Mouse (Mus musculus) midbrain, embryonic 13.5 days (tissue): ENCODE results near the gene Unk. TPM values are rescaled to one million over a fixed set of nuclear protein-coding genes. Genes with fewer than 3 reads are reported as not detected.

Experiments
- ATAC-seq: fragments of 200-750 bp; cut with Nextera tagmentation; 2 replicates; pipeline ENCODE4 v1.8.0; 2017; ENCODE audit warnings: mild to moderate bottlenecking, moderate TSS enrichment, moderate library complexity
- H3K27ac ChIP-seq: fragments of 300-500 bp; sonication (generic); 2 replicates; pipeline ENCODE4 v1.5.1; 2015; ENCODE audit warnings: inconsistent platforms, mild to moderate bottlenecking, moderate library complexity
- H3K27me3 ChIP-seq: fragments of 300-500 bp; sonication (generic); 2 replicates; pipeline ENCODE4 v1.6.1; 2015; ENCODE audit warnings: mild to moderate bottlenecking, inconsistent platforms
- H3K36me3 ChIP-seq: fragments of 300-500 bp; sonication (generic); 2 replicates; pipeline ENCODE4 v1.6.1; 2015; ENCODE audit warnings: mild to moderate bottlenecking, inconsistent platforms
- H3K4me1 ChIP-seq: fragments of 300-500 bp; sonication (generic); replicated peaks from 2 replicates; pipeline ENCODE4 v1.6.1; 2015; ENCODE audit warnings: inconsistent platforms
- H3K4me2 ChIP-seq: fragments of 300-500 bp; sonication (generic); replicated peaks from 2 replicates; pipeline ENCODE4 v1.6.1; 2015; ENCODE audit warnings: moderate library complexity, mild to moderate bottlenecking, inconsistent platforms
- H3K4me3 ChIP-seq: fragments of 300-500 bp; sonication (generic); replicated peaks from 2 replicates; pipeline ENCODE4 v1.5.1; 2015; ENCODE audit warnings: mild to moderate bottlenecking, inconsistent platforms
- H3K9ac ChIP-seq: fragments of 300-500 bp; sonication (generic); replicated peaks from 2 replicates; pipeline ENCODE4 v1.6.1; 2015; ENCODE audit warnings: mild to moderate bottlenecking, inconsistent platforms
- H3K9me3 ChIP-seq: fragments of 300-500 bp; sonication (generic); 2 replicates; pipeline ENCODE4 v1.6.1; 2016; ENCODE audit warnings: mild to moderate bottlenecking, inconsistent platforms
- WGBS: fragments of 180-500 bp; shearing (Covaris S2); methylation state at CpG from one replicate; pipeline ENCODE4 v1.1.7; 2015; 5-methylcytosine and 5-hydroxymethylcytosine counted together
- polyA plus RNA-seq: library from polyadenylated mRNA; unstranded; fragments of >200 nt; fragmentation: Nextera tagmentation; extraction: Ambion mirVana; gene quantifications from 2 replicates; pipeline ENCODE4 v1.2.1, GENCODE M21; 2015

Unk gene
- 41.1 and 43.7 TPM in 2 replicates for polyA plus RNA-seq

DNA sequence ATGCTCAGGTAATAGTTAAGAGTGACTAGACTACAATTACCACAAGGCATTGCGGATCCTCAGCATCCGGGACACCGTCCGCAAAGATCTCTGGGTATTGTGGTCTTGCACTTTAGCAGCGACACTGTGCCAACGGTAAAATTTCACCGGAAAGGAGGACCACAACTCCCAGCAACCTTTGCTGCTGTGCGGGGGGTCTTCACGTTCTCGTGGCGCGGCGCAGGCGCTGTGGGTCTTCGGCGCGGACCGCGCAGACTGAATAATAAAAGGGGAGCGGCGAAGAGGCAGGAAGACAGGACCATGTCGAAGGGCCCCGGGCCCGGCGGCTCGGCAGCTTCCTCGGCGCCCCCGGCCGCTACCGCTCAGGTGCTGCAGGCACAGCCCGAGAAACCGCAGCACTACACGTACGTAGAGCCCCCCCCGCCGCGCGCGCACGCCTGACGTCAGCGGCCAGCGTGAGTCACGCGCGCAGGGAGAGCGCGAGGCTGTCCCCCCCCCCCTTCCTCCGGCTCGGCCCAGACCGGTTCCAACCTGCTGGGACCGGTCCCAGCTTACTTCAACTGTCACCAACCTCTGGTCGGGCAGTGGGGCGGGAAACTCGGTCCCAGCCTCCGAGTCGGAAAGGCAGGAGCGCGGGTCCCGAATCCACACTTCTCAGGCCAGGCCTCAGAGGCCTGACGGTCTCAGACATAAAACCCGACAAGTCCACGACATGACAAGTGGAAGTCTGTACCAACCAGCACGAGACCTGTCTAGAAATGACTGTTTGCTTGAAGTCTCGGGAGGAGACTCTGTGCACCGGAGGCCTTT, at the start of gene Unk:
TSS of gene Unk (plus strand) at position 235 of the 810 bp plus-strand sequence.
- ATAC-seq = peak; percentile 96
- H3K4me2 ChIP-seq = peak within 1 kb of the TSS; percentile 93
- WGBS = under 1% methylated on average over 63 of the region's 67 CpGs

GRCm38 (mm10) chr11:115982472-115982871, 47.6 kb upstream of the Unk start:
- Histone ChIP-seq H3K4me1 (no peaks in the 10 kb centered on the region), H3K4me3 (no peak overlapping the region), H3K27ac (no peak overlapping the region), H3K9ac (no peak overlapping the region), H3K27me3 (peaks cover 12% of the 10 kb centered on the region; the same call in 1 of the 2 replicates), H3K4me2 (no peak overlapping the region), H3K9me3 (no peaks in the 10 kb centered on the region), H3K36me3 (no peaks in the 10 kb centered on the region)
- ATAC-seq = no peak
- WGBS = 94% methylated on average over 15 of the region's 15 CpGs

More for the DNA sequence above, at the start of gene Unk:
- peak within 1 kb of the TSS; percentile 97 for H3K27ac ChIP-seq
- H3K9ac ChIP-seq = peak within 1 kb of the TSS; percentile 88
- peaks cover 32% of the 10 kb centered on the region for H3K4me1 ChIP-seq
- 0 out of 2 replicates have a peak, but pooled peaks cover 7% of the 10 kb centered on the region for H3K36me3 ChIP-seq
- no peaks in the 10 kb centered on the region for H3K9me3 ChIP-seq
- H3K4me3 ChIP-seq = peak within 1 kb of the TSS; percentile 67
- H3K27me3 ChIP-seq = no peaks in the 10 kb centered on the region

DNA sequence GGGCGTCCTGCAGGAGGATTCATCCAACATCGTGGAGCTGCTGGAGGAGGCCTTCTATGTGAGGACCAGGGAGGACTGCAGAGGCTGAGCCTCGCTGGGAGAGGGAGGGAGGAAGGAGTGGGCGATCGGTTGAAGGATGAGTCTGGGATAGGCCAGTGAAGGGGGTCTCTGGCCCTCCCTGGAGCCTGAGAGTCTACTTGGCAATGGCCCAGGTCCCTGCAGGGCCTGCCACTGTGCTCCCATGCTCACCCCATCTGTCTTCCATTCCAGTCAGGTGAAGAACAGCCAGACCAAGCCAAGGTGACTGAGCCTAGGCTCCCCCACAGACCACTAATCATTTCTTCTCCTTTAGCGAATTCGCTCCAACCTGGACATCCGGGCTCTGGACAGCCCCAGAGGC, 46.8 kb upstream of the Unk start:
- no peak overlapping the region for H3K4me3 ChIP-seq
- no peak overlapping the region for H3K9ac ChIP-seq
- no peak overlapping the region for H3K4me2 ChIP-seq
- WGBS = 94% methylated on average over 8 of the region's 8 CpGs
- no peak for ATAC-seq
- H3K27me3 ChIP-seq = 0 out of 2 replicates have a peak, but pooled peaks cover 4% of the 10 kb centered on the region
- H3K36me3 ChIP-seq = no peaks in the 10 kb centered on the region
- H3K27ac ChIP-seq = no peak overlapping the region
- no peaks in the 10 kb centered on the region for H3K4me1 ChIP-seq
- H3K9me3 ChIP-seq = no peaks in the 10 kb centered on the region

GRCm38 (mm10) chr11:115989686-115990085, 40.4 kb upstream of the Unk start:
- 32% methylated on average over 15 of the region's 15 CpGs for WGBS
- H3K4me3 ChIP-seq = no peak overlapping the region
- ATAC-seq = no peak
- no peaks in the 10 kb centered on the region for H3K9me3 ChIP-seq
- H3K9ac ChIP-seq = no peak overlapping the region
- H3K4me1 ChIP-seq = no peaks in the 10 kb centered on the region
- H3K4me2 ChIP-seq = peak overlapping the region; percentile 25; the same call in 1 of the 2 replicates
- peaks cover 4% of the 10 kb centered on the region; the same call in 1 of the 2 replicates for H3K27me3 ChIP-seq
- H3K36me3 ChIP-seq = no peaks in the 10 kb centered on the region
- no peak overlapping the region for H3K27ac ChIP-seq

- Histone ChIP-seq H3K36me3 (no peaks in the 10 kb centered on the region), H3K4me1 (no peaks in the 10 kb centered on the region), H3K9ac (no peak overlapping the region), H3K9me3 (no peaks in the 10 kb centered on the region), H3K4me3 (no peak overlapping the region), H3K27me3 (peaks cover 4% of the 10 kb centered on the region; the same call in 1 of the 2 replicates), H3K27ac (no peak overlapping the region), H3K4me2 (no peak overlapping the region)
- WGBS = 76% methylated on average over 4 of the region's 4 CpGs
- ATAC-seq = no peak
Observed at GRCm38 (mm10) chr11:115992098-115992497, 38.0 kb upstream of the Unk start.

DNA sequence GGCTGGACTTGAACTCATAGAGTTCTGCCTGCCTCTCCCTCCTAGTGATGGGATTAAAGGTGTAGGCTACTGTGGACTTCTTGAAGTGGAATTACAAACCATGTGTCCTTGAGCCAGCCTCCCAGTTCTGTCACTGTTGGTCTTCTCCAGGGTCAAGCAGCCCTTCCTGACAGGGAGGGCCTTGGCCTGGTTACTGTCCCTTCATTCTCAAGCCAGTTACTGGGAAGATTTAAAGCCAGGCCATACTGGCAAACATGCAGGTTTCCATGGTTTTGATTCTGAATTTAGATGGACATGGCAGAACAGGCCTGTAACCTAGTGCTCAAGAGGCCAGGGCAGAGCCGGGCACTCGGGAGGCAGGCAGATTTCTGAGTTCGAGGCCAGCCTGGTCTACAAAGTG, 34.9 kb upstream of the Unk start:
- WGBS = 88% methylated on average over 3 of the region's 3 CpGs
- Histone ChIP-seq H3K9ac (no peak overlapping the region), H3K4me3 (no peak overlapping the region), H3K36me3 (no peaks in the 10 kb centered on the region), H3K9me3 (no peaks in the 10 kb centered on the region), H3K4me1 (peaks cover 1% of the 10 kb centered on the region; the same call in 1 of the 2 replicates), H3K27me3 (peaks cover 3% of the 10 kb centered on the region; the same call in 1 of the 2 replicates), H3K27ac (no peak overlapping the region), H3K4me2 (no peak overlapping the region)
- ATAC-seq = no peak

DNA sequence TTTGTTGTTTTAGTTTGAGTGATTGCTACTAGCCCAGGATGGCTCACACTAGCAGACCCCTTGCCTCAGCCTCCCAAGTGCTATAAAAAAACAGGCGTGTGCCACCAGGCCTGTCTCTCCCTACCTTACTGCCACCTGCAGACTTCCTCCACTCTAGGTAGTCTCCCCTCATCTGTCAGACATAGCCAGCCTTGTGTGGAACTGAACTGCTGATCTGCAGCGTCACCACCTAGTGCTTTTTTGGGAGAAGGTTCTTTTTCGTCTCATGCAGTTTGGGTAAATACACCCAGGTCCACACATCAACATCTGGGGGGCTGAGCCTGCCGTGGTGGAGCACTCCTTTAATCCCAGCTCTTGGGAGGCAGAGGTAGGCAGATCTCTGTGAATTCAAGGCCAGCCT, 33.1 kb upstream of the Unk start:
- H3K4me3 ChIP-seq = no peak overlapping the region
- peaks cover 7% of the 10 kb centered on the region for H3K4me1 ChIP-seq
- peaks cover 3% of the 10 kb centered on the region; the same call in 1 of the 2 replicates for H3K27me3 ChIP-seq
- no peak overlapping the region for H3K27ac ChIP-seq
- no peaks in the 10 kb centered on the region for H3K9me3 ChIP-seq
- no peaks in the 10 kb centered on the region for H3K36me3 ChIP-seq
- no peak overlapping the region for H3K4me2 ChIP-seq
- ATAC-seq = no peak
- no peak overlapping the region for H3K9ac ChIP-seq
- 78% methylated on average over 4 of the region's 4 CpGs for WGBS

GRCm38 (mm10) chr11:115997662-115998061, 32.5 kb upstream of the Unk start:
- Histone ChIP-seq H3K4me3 (no peak overlapping the region), H3K27ac (no peak overlapping the region), H3K9me3 (no peaks in the 10 kb centered on the region), H3K36me3 (no peaks in the 10 kb centered on the region), H3K9ac (no peak overlapping the region), H3K27me3 (peaks cover 3% of the 10 kb centered on the region; the same call in 1 of the 2 replicates), H3K4me2 (no peak overlapping the region), H3K4me1 (peaks cover 7% of the 10 kb centered on the region)
- no peak for ATAC-seq
- 69% methylated on average over 5 of the region's 5 CpGs for WGBS

DNA sequence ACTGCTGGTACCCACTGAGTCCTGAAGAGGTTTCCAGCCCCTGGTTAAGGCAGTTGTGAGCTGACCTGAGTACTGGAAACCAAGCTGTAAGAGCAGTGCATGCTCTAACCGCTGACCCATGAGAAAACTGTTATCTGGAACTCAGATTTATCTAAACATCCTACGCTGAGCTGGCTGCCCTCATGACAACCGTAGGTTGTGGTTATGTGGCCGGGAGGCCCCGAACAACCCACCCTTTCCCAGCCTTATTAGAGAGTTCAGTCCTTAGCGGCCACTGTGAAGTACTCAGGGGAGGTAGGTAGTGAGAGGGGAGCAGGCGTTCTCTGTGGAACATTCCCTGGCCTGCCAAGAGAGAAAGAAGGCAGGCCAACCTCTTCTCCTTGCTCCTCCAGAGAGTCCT, 31.1 kb upstream of the Unk start:
- no peak for ATAC-seq
- Histone ChIP-seq H3K27me3 (peaks cover 3% of the 10 kb centered on the region; the same call in 1 of the 2 replicates), H3K36me3 (no peaks in the 10 kb centered on the region), H3K27ac (no peak overlapping the region), H3K9me3 (no peaks in the 10 kb centered on the region), H3K4me2 (no peak overlapping the region), H3K4me1 (peaks cover 7% of the 10 kb centered on the region), H3K9ac (no peak overlapping the region), H3K4me3 (no peak overlapping the region)
- 82% methylated on average over 7 of the region's 7 CpGs for WGBS

GRCm38 (mm10) chr11:115999538-116000143, 30.5 kb upstream of the Unk start:
- peaks cover 3% of the 10 kb centered on the region; the same call in 1 of the 2 replicates for H3K27me3 ChIP-seq
- H3K9ac ChIP-seq = no peak overlapping the region
- no peak overlapping the region for H3K27ac ChIP-seq
- H3K4me1 ChIP-seq = peaks cover 9% of the 10 kb centered on the region
- H3K4me2 ChIP-seq = 0 out of 2 replicates have a peak overlapping the region, but pooled peaks have one; percentile 9
- H3K9me3 ChIP-seq = no peaks in the 10 kb centered on the region
- H3K36me3 ChIP-seq = no peaks in the 10 kb centered on the region
- ATAC-seq = no peak
- no peak overlapping the region for H3K4me3 ChIP-seq
- 18% methylated on average over 14 of the region's 14 CpGs for WGBS

DNA sequence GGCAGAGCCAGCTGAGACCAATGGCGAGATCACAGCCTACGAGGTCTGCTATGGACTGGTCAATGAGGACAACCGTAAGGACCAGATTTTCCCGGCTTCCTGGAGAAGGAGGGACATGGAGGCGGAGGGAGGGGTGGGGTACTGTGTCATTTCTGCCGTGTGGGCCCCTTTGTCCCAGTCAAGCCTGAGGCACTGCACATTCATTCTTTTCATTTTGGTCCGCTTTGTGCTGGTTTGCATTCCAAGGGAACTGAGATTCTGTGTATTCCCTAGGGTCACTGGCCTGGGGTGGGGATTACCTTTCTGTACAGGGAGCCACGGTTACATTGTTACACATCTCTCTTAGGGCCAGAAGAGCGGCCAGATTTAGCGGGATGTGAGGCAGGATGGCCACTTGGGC, 29.5 kb upstream of the Unk start:
- no peak overlapping the region for H3K9ac ChIP-seq
- no peaks in the 10 kb centered on the region for H3K36me3 ChIP-seq
- no peak overlapping the region for H3K4me3 ChIP-seq
- 31% methylated on average over 10 of the region's 10 CpGs for WGBS
- H3K27me3 ChIP-seq = peaks cover 7% of the 10 kb centered on the region; the same call in 1 of the 2 replicates
- H3K4me1 ChIP-seq = peaks cover 19% of the 10 kb centered on the region
- no peak overlapping the region for H3K4me2 ChIP-seq
- H3K9me3 ChIP-seq = no peaks in the 10 kb centered on the region
- ATAC-seq = peak; percentile 24; the same call in 1 of the 2 replicates
- H3K27ac ChIP-seq = no peak overlapping the region

DNA sequence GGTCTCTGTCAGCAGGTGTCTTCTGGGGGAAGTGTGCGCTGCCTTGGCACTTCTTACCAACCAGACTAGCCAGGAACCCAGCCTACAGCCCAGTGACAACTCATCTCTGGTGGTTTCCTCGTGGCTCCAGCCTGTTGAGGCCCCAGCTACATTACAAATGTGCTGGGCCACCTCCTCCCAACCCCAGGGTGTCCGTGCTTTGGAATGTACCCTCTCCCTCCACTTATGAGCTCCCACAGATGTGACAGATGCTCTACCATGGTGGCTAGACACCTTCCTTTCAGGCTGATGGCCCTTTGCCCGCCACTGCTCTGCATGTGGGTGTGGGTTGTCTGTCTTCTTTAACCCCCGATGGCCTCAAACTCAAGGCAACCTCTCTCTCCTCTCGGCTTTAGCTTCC, 28.4 kb upstream of the Unk start:
- no peak overlapping the region for H3K4me3 ChIP-seq
- H3K27me3 ChIP-seq = peaks cover 10% of the 10 kb centered on the region; the same call in 1 of the 2 replicates
- H3K4me2 ChIP-seq = no peak overlapping the region
- no peak overlapping the region for H3K9ac ChIP-seq
- no peak for ATAC-seq
- peaks cover 19% of the 10 kb centered on the region for H3K4me1 ChIP-seq
- H3K9me3 ChIP-seq = no peaks in the 10 kb centered on the region
- no peaks in the 10 kb centered on the region for H3K36me3 ChIP-seq
- 75% methylated on average over 6 of the region's 6 CpGs for WGBS
- no peak overlapping the region for H3K27ac ChIP-seq
